Mouse (Mus musculus) small intestine, adult 2 months (tissue): ENCODE measurements around the gene Plekhg1.

ENCODE experiments used
- CTCF ChIP-seq: fragments of 200-500 bp; IDR thresholded peaks from 2 replicates; pipeline ENCODE4 v1.5.1; 2012; ENCODE audit warnings: low read depth, mild to moderate bottlenecking, control low read depth, inconsistent platforms, low read length, moderate library complexity, mixed read lengths; ENCODE audit not compliant: insufficient replicate concordance, insufficient read length; ENCODE audit errors: extremely low read depth
- POLR2A ChIP-seq: fragments of 200-500 bp; IDR thresholded peaks from 2 replicates; pipeline ENCODE4 v1.6.1; 2012; ENCODE audit warnings: low read depth, mild to moderate bottlenecking, control low read depth, inconsistent platforms, low read length, moderate library complexity

DNA sequence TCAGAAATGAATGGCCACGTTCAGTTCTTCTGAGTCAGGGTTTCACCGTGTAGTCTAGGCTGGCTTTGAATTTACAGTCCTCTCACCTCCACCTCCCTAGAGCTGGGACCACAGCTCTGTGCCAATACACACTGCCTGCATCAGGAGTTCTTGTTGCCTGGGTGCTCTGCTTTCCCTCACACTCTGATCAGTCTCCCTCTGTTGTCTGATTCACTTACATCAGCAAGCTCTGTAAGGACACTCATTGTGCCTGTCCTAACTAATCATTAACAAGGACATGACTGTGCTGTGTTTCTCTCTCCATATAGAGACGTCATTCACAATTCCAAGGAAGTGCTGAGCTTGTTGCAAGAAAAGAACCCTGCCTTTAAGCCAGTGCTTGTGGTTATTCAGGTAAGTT is 238.2 kb downstream of the Plekhg1 start:
- TF ChIP-seq POLR2A (no peak), CTCF (no peak)
